Mouse (Mus musculus) kidney, embryonic 16.5 days (tissue): ENCODE measurements around the gene Ube2v1. TPM values are rescaled to one million over a fixed set of nuclear protein-coding genes. Genes with fewer than 3 reads are reported as not detected.

Experiments
- ATAC-seq: fragments of 200-750 bp; cut with Nextera tagmentation; 2 replicates; pipeline ENCODE4 v1.8.0; 2017; ENCODE audit warnings: moderate TSS enrichment; ENCODE audit not compliant: low FRiP score, low TSS enrichment
- H3K27ac ChIP-seq: fragments of 300-500 bp; sonication (generic); 2 replicates; pipeline ENCODE4 v1.5.1; 2014; ENCODE audit warnings: low read length
- H3K27me3 ChIP-seq: fragments of 300-500 bp; sonication (generic); 2 replicates; pipeline ENCODE4 v1.6.1; 2014; ENCODE audit warnings: low read length, control low read depth, mixed read lengths; ENCODE audit not compliant: insufficient read depth
- H3K36me3 ChIP-seq: fragments of 300-500 bp; sonication (generic); 2 replicates; pipeline ENCODE4 v1.6.1; 2014; ENCODE audit warnings: low read length, control low read depth, mixed read lengths; ENCODE audit not compliant: insufficient read depth
- H3K4me1 ChIP-seq: fragments of 300-500 bp; sonication (generic); 2 replicates; pipeline ENCODE4 v1.6.1; 2014; ENCODE audit warnings: low read length, control low read depth, mixed read lengths; ENCODE audit not compliant: insufficient read depth
- H3K4me2 ChIP-seq: fragments of 300-500 bp; sonication (generic); replicated peaks from 2 replicates; pipeline ENCODE4 v1.6.1; 2014; ENCODE audit warnings: low read depth, low read length
- H3K4me3 ChIP-seq: fragments of 300-500 bp; sonication (generic); 2 replicates; pipeline ENCODE4 v1.5.1; 2014; ENCODE audit warnings: mild to moderate bottlenecking, low read length
- H3K9ac ChIP-seq: fragments of 300-500 bp; sonication (generic); replicated peaks from 2 replicates; pipeline ENCODE4 v1.6.1; 2014; ENCODE audit warnings: low read length
- H3K9me3 ChIP-seq: fragments of 300-500 bp; sonication (generic); 2 replicates; pipeline ENCODE4 v1.6.1; 2016; ENCODE audit warnings: low read length, control low read depth
- WGBS: fragments of 180-500 bp; shearing (Covaris S2); extraction: QIAGEN DNeasy Blood & Tissue Kit; methylation state at CpG from one replicate; pipeline ENCODE4 v1.1.7; 2014; 5-methylcytosine and 5-hydroxymethylcytosine counted together
- polyA plus RNA-seq: library from polyadenylated mRNA; unstranded; fragments of >200 nt; fragmentation: Nextera tagmentation; extraction: Ambion mirVana; gene quantifications from 2 replicates; pipeline ENCODE4 v1.2.1, GENCODE M21; 2015

Gene Ube2v1
- 319 and 338 TPM in 2 replicates for polyA plus RNA-seq

DNA sequence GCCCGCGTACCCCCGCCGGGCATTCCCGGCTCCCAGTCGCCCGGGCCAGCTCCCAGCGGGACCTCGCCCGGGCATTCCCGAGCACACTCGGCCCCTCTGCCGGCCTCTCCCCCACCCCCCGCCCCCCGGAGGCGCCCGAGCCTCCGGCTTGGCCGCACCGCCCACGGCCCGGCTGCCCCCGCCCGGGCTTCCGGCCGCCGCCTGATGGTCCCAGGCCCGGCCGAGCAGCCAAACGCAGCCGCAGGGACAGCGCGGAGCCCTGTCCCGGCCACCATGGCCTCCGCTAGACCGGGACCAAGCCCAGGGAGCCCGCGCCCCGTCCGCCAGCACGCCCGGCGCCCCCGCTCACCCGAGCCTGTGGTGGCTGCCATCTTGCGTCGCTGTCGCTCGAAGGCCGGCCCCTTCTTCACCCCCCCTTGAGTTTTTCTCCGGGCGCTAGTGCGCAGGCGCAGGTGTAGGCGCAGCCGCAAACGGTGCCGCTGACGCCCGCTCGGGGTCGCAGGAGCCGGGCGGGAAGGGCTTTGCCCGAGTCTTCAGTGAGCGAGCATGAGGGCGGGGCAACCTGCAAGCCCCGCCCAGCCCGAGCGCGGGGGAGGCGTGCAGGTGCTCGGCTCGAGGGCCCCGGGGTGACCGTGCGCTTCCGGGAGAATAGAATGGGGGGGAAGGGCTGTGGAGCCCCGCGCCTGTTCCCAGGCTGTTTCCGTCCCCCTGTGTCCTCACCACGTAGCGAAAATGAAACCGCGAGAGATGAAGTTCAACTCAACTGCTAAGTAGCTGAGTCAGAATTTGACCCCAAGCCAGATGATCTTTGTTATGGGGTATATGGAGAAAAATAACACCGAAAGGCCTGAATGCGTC lies at the start of gene Ube2v1:
Ube2v1 (minus strand) TSS at position 505 of the 858 bp plus-strand sequence.
- 0 out of 2 replicates have a peak, but pooled peaks cover 3% of the 10 kb centered on the region for H3K36me3 ChIP-seq
- peak within 1 kb of the TSS; percentile 86 for H3K27ac ChIP-seq
- WGBS: under 1% methylated on average over 72 of the region's 87 CpGs
- peaks cover 39% of the 10 kb centered on the region for H3K4me1 ChIP-seq
- peak within 1 kb of the TSS; percentile 86 for H3K4me2 ChIP-seq
- no peaks in the 10 kb centered on the region for H3K9me3 ChIP-seq
- peak within 1 kb of the TSS; percentile 75 for H3K4me3 ChIP-seq
- peak; percentile 82 for ATAC-seq
- H3K9ac ChIP-seq: peak within 1 kb of the TSS; percentile 93
- H3K27me3 ChIP-seq: no peaks in the 10 kb centered on the region

DNA sequence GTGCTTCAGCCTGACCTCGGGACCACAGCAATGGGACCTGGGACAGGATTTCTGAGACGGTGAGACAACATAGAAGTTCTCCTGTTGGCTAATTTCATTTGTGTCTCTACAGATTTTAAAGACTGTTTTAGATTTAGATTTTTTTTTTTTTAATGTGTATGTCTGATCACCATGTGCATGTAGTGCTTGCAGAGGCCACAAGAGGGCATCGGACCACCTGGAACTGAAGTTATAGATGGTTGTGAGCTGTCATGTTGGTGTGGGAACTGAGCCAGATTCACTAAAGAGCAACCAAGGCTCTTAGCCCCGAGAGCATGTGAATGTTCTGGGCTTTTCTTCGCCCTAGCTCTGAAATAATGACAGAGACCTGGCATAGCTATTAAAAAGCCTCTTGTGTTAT lies 48.8 kb upstream of the Ube2v1 start:
- Histone ChIP-seq H3K27ac (no peak overlapping the region), H3K36me3 (no peaks in the 10 kb centered on the region), H3K9me3 (no peaks in the 10 kb centered on the region), H3K9ac (no peak overlapping the region), H3K4me3 (no peak overlapping the region), H3K27me3 (0 out of 2 replicates have a peak, but pooled peaks cover 2% of the 10 kb centered on the region), H3K4me1 (no peaks in the 10 kb centered on the region), H3K4me2 (no peak overlapping the region)
- no peak for ATAC-seq
- 53% methylated on average over 5 of the region's 5 CpGs for WGBS

DNA sequence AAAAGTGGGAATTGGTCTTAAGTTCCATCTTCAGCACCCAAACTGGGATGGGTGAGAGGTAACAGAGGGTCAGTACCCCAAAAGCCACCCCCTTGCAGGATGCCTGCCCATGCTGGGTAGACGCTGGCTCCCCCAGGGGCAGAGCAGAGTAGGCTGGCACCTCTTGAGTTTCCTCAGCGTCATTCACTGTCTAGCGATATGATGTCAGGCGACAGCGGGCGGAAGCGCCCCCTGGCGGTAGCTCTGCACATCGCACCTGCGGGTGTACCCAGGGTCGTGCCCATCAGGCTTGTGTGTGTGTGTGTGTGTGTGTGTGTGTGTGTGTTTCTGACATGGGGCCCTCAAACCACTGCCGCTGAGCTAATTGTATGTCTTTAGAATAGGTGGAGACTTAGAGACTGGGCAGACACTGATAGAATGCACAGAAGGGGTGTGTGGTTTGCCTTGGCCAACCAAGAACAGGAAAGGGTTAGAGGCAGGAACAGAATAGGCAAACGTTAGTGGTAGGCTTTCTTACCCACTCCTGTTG lies 48.1 kb upstream of the Ube2v1 start:
- H3K9ac ChIP-seq: no peak overlapping the region
- under 1% methylated on average over 13 of the region's 13 CpGs for WGBS
- no peaks in the 10 kb centered on the region for H3K4me1 ChIP-seq

DNA sequence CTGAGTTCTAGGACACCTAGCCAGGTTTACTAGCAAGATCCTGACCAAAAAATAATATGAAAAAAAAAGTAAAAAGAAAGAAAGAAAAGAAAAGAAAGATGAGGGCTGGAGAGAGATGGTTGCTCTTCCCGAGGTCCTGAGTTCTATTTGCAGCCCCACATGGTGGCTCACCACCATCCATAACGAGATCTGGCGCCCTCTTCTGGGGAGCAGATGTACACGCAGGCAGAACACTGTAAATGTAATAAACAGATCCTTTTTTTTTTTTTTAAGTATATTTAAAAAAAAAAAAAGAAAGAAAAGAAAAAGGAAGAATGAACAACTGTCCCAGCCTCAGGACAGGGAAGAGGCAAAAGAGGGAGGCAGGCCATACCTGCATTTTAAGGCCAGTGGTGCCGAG lies 46.7 kb upstream of the Ube2v1 start:
- ATAC-seq: no peak
- H3K27ac ChIP-seq: no peak overlapping the region
- no peaks in the 10 kb centered on the region for H3K4me1 ChIP-seq
- H3K36me3 ChIP-seq: no peaks in the 10 kb centered on the region
- no peak overlapping the region for H3K9ac ChIP-seq
- H3K27me3 ChIP-seq: no peaks in the 10 kb centered on the region
- H3K9me3 ChIP-seq: no peaks in the 10 kb centered on the region
- WGBS: 49% methylated on average over 5 of the region's 5 CpGs
- no peak overlapping the region for H3K4me3 ChIP-seq
- no peak overlapping the region for H3K4me2 ChIP-seq

More for the DNA sequence above, 48.1 kb upstream of the Ube2v1 start:
- H3K4me2 ChIP-seq: no peak overlapping the region
- H3K9me3 ChIP-seq: no peaks in the 10 kb centered on the region
- no peaks in the 10 kb centered on the region for H3K36me3 ChIP-seq
- no peak overlapping the region for H3K27ac ChIP-seq
- peak; percentile 79 for ATAC-seq
- H3K4me3 ChIP-seq: no peak overlapping the region
- no peaks in the 10 kb centered on the region for H3K27me3 ChIP-seq

DNA sequence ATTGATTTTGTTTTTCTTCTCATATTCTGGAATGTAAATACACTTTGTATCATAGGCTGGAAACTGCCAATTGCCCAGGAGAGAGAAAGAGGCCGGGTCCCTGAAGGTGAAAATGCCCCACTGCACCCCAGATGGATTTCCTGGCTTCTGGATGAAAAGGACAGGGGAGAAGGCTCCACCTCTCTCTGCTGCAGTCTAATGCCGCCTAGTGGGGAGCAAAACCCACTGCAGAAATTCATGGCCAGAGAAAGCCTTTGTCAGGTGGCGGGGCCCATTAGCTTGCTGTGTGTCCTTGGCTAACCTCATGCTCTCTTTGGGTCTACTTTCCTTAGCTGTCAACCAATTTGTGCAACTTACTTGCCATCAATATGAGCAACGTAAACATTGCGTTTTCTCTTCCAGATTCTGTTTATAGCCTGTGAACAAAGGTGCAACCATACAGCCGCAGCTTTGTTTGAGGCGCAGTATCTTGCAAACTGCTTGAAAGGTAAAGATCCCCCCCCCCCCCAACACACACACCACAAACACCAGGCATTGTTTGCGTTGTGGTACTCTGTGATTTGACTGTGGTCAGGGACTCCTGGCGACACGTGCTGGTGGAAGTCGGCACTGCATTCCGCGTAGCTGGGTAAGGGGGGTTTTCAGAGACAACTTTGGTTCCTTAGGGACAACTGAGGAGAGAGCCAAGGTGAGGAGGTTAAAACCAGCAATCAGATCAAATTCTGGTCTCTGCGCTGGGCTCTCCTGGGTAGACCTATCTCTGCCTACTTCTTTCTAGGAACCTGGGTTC lies 43.4 kb upstream of the Ube2v1 start:
- no peaks in the 10 kb centered on the region for H3K36me3 ChIP-seq
- no peaks in the 10 kb centered on the region for H3K9me3 ChIP-seq
- WGBS: 43% methylated on average over 14 of the region's 14 CpGs
- 0 out of 2 replicates have a peak, but pooled peaks cover 5% of the 10 kb centered on the region for H3K4me1 ChIP-seq
- ATAC-seq: no peak
- no peak overlapping the region for H3K4me3 ChIP-seq
- H3K27me3 ChIP-seq: no peaks in the 10 kb centered on the region
- no peak overlapping the region for H3K4me2 ChIP-seq
- H3K27ac ChIP-seq: no peak overlapping the region
- H3K9ac ChIP-seq: no peak overlapping the region

DNA sequence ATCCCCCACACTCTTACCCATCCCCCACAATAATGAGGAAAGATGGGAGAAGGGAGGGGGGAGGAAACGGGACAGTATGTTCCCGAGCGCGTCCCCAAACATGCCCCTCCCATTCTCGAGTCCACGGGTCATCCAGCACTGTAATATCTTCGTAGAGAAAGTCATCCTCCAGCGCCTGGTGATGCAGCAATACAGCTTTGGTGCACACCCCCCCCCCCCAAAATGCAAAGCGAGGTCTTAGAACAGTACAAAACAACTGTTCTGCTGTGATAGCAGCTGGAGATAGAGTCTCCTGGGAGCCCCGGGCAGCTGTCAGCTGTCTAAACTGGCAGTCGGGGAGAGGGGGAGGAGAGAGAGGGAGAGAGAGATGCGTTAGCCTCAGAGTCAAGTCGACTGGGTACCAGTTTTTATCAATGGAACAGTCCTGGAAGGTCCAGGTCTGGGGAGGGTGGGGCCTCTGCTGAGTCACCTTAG lies 40.4 kb upstream of the Ube2v1 start:
- no peak overlapping the region for H3K27ac ChIP-seq
- 0 out of 2 replicates have a peak overlapping the region, but pooled peaks have one; percentile 6 for H3K9ac ChIP-seq
- 0 out of 2 replicates have a peak, but pooled peaks cover 5% of the 10 kb centered on the region for H3K4me1 ChIP-seq
- H3K4me2 ChIP-seq: peak overlapping the region; percentile 13; the same call in 1 of the 2 replicates
- 28% methylated on average over 13 of the region's 13 CpGs for WGBS
- H3K27me3 ChIP-seq: no peaks in the 10 kb centered on the region
- H3K36me3 ChIP-seq: no peaks in the 10 kb centered on the region
- ATAC-seq: no peak
- no peaks in the 10 kb centered on the region for H3K9me3 ChIP-seq
- no peak overlapping the region for H3K4me3 ChIP-seq

DNA sequence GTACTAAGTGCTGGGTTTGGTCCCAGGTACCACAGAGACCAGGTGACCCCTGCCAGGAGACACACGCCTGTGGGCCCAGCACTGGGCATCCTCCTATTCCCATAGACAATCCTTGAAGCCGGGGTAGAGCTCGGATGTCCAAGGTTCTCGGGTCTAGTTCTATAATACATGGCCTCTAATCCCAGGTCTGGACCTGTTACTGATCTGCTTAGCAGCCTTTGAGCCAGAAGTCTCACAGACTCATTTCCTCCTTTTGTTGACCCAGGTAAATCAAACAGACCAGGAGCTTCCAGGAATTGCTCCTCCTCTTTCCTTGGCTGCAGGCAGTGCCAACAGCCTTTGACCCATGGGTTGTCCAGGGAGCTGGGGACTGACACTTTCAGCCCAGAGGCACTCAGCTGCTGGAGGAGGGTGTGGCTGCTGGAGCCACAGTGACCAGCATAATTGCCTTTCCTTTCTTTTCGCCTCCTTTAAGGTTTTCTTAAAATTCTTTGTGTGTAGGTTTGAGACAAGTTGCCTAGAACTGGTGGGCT lies 39.3 kb upstream of the Ube2v1 start:
- 0 out of 2 replicates have a peak, but pooled peaks cover 5% of the 10 kb centered on the region for H3K4me1 ChIP-seq
- ATAC-seq: peak; percentile 44; the same call in 1 of the 2 replicates
- H3K9ac ChIP-seq: no peak overlapping the region
- H3K4me3 ChIP-seq: no peak overlapping the region
- H3K27me3 ChIP-seq: no peaks in the 10 kb centered on the region
- no peak overlapping the region for H3K4me2 ChIP-seq
- no peak overlapping the region for H3K27ac ChIP-seq
- H3K9me3 ChIP-seq: no peaks in the 10 kb centered on the region
- H3K36me3 ChIP-seq: no peaks in the 10 kb centered on the region
- WGBS: 78% methylated on average over 5 of the region's 5 CpGs

DNA sequence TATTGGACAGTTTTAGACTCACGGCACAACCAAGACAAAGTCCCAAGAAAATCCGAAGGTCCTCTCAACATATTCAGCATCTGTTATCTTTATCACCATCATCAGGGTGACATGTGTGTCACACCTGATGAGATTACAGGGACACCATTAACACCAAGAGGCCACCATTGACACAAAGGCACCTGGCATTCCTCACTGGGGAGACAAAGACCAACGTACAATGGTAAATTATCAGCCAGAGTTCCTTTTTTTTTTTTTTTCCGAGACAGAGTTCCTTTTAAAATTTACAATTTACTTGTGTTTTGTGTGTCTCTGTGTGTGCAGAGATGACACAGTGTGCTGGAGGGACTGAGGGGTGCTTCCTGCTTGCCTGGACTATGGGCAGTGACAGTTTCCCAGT lies 37.5 kb upstream of the Ube2v1 start:
- no peaks in the 10 kb centered on the region for H3K27me3 ChIP-seq
- no peak overlapping the region for H3K27ac ChIP-seq
- no peaks in the 10 kb centered on the region for H3K9me3 ChIP-seq
- H3K9ac ChIP-seq: no peak overlapping the region
- no peak overlapping the region for H3K4me3 ChIP-seq
- no peak for ATAC-seq
- H3K36me3 ChIP-seq: no peaks in the 10 kb centered on the region
- 69% methylated on average over 4 of the region's 4 CpGs for WGBS
- no peak overlapping the region for H3K4me2 ChIP-seq
- 0 out of 2 replicates have a peak, but pooled peaks cover 5% of the 10 kb centered on the region for H3K4me1 ChIP-seq

DNA sequence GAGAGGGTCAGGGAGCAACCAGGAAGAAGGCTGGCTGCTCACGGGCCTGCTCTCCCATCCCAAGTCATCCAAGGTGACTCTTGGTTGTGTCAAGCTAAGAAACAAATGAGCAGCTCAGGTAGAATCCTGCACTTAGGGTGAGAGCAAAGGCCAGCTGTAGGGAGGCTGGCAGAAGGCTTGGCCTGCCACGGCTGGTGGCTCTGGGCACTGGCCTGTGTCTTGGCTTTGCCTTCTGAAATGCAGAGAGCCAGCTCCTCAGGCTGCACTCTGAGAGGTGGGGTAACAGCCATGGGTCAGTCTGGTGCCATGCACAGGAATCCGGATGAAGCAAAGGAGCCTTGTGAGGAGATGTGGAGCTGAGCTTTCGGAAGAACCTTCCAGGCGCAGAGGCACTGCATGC lies 36.5 kb upstream of the Ube2v1 start:
- Histone ChIP-seq H3K4me2 (no peak overlapping the region), H3K4me3 (no peak overlapping the region), H3K9ac (no peak overlapping the region), H3K9me3 (no peaks in the 10 kb centered on the region), H3K27me3 (no peaks in the 10 kb centered on the region), H3K36me3 (no peaks in the 10 kb centered on the region), H3K27ac (no peak overlapping the region), H3K4me1 (0 out of 2 replicates have a peak, but pooled peaks cover 5% of the 10 kb centered on the region)
- ATAC-seq: no peak
- 71% methylated on average over 5 of the region's 5 CpGs for WGBS
